Mouse (Mus musculus): ENCODE results near the gene Dock3. TPM values are rescaled to one million over a fixed set of nuclear protein-coding genes. Genes with fewer than 3 reads are reported as not detected.
A peak's percentile ranks its signal among the peaks of the same experiment; 100 is the strongest.

Gene Dock3
- polyA plus RNA-seq, 1 experiment = 0.45 TPM

GRCm38 (mm10) chr9:106913759-106914158 lies 317.9 kb downstream of the Dock3 start:
- no peak overlapping the region for H3K4me3 ChIP-seq (ENCODE audit: insufficient read depth, low read depth, low read length)
- no peaks in the 10 kb centered on the region for H3K36me3 ChIP-seq (ENCODE audit: control insufficient read depth, insufficient read depth, low read length)
- peak; percentile 38 for DNase-seq
- 3% methylated on average over 1 of the region's 1 CpGs for WGBS
- no peaks in the 10 kb centered on the region for H3K27me3 ChIP-seq (replicated peaks; ENCODE audit: control insufficient read depth, insufficient read depth, low read length)
- no peaks in the 10 kb centered on the region for H3K4me1 ChIP-seq (ENCODE audit: control insufficient read depth, insufficient read depth, low read length)
- H3K27ac ChIP-seq (ENCODE audit: insufficient read depth, low read depth, low read length) = no peak overlapping the region
- TF ChIP-seq POLR2A (IDR thresholded peaks at IDR 0.05; ENCODE audit: low read depth, low read length) = no peak
- TF ChIP-seq CTCF (conservative IDR thresholded peaks at IDR 0.05; ENCODE audit: insufficient read depth, insufficient read length, low read depth, low read length) = no peak

DNA sequence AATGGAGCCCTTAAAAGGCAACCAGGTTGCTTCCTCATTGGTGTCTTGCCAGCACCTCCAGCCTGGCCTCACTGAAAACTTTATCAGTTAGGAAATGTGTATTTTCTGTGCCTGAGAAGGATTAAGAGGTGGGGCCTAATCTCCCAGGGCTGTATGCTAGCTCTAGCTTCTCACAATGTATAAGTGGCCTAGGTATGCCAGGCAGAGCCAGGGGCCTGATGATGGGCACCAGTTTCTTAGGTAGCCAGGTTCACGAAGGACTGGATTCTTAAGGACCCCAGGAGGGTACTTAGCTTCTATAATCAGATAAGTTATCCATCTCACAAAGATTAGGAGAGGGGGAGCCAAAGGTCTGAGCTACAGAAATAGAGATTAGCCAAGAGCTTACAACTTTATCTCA lies 320.1 kb downstream of the Dock3 start:
- H3K27me3 ChIP-seq (replicated peaks; ENCODE audit: control insufficient read depth, insufficient read depth, low read length) = no peaks in the 10 kb centered on the region
- no peak for DNase-seq
- TF ChIP-seq CTCF (conservative IDR thresholded peaks at IDR 0.05; ENCODE audit: insufficient read depth, insufficient read length, low read depth, low read length) (no peak), POLR2A (IDR thresholded peaks at IDR 0.05; ENCODE audit: low read depth, low read length) (no peak)
- 89% methylated on average over 1 of the region's 1 CpGs for WGBS
- no peak overlapping the region for H3K4me3 ChIP-seq (ENCODE audit: insufficient read depth, low read depth, low read length)
- H3K27ac ChIP-seq (ENCODE audit: insufficient read depth, low read depth, low read length) = no peak overlapping the region
- no peaks in the 10 kb centered on the region for H3K4me1 ChIP-seq (ENCODE audit: control insufficient read depth, insufficient read depth, low read length)
- H3K36me3 ChIP-seq (ENCODE audit: control insufficient read depth, insufficient read depth, low read length) = no peaks in the 10 kb centered on the region

DNA sequence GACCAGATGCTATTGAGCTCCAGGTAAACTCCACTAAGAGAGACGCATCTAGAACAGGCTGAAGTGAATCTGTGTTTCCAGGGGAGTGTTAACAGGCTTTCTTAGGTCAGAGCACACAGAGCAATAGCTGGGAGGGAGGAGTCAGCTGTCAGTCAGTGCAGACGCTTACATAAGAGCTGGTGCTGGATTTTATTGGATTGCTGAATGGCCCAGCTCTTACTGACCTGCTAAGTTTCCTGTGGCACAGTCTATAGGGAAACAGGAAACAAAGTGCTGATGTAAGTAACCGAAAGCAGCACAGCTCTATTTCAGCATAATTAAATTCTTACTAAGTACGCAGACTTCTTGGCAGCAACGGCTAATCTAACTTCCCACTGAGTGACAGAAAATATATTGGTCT lies 323.0 kb downstream of the Dock3 start:
- Histone ChIP-seq H3K27me3 (replicated peaks; ENCODE audit: control insufficient read depth, insufficient read depth, low read length) (no peaks in the 10 kb centered on the region; the same call in 1 of the 2 replicates), H3K4me1 (ENCODE audit: control insufficient read depth, insufficient read depth, low read length) (no peaks in the 10 kb centered on the region), H3K4me3 (ENCODE audit: insufficient read depth, low read depth, low read length) (no peak overlapping the region), H3K36me3 (ENCODE audit: control insufficient read depth, insufficient read depth, low read length) (no peaks in the 10 kb centered on the region), H3K27ac (ENCODE audit: insufficient read depth, low read depth, low read length) (no peak overlapping the region)
- no peak for TF ChIP-seq POLR2A (IDR thresholded peaks at IDR 0.05; ENCODE audit: low read depth, low read length)
- no peak for TF ChIP-seq CTCF (conservative IDR thresholded peaks at IDR 0.05; ENCODE audit: insufficient read depth, insufficient read length, low read depth, low read length)
- 30% methylated on average over 5 of the region's 5 CpGs for WGBS
- DNase-seq = no peak

DNA sequence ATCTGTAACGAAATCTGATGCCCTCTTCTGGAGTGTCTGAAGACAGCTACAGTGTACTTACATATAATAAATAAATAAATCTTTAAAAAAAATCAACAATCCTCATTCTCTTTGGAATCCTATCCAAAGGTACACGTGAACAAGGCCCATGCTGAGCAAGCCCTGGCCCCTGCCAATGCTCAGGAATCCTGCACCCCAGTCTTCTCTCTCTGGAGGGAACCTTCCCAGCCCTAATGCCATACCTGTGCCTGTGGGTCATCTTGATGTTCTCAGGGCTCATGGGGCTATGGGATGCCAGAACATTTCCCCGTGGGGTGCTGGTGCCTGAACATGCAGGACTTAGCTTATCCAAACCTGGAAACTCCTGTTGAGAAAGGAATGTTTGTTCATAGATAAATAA lies 323.5 kb downstream of the Dock3 start:
- TF ChIP-seq POLR2A (IDR thresholded peaks at IDR 0.05; ENCODE audit: low read depth, low read length) (no peak), CTCF (conservative IDR thresholded peaks at IDR 0.05; ENCODE audit: insufficient read depth, insufficient read length, low read depth, low read length) (no peak)
- no peak for DNase-seq
- 91% methylated on average over 3 of the region's 3 CpGs for WGBS
- no peak overlapping the region for H3K4me3 ChIP-seq (ENCODE audit: insufficient read depth, low read depth, low read length)
- H3K27me3 ChIP-seq (replicated peaks; ENCODE audit: control insufficient read depth, insufficient read depth, low read length) = no peaks in the 10 kb centered on the region; the same call in 1 of the 2 replicates
- H3K36me3 ChIP-seq (ENCODE audit: control insufficient read depth, insufficient read depth, low read length) = no peaks in the 10 kb centered on the region
- H3K4me1 ChIP-seq (ENCODE audit: control insufficient read depth, insufficient read depth, low read length) = no peaks in the 10 kb centered on the region
- no peak overlapping the region for H3K27ac ChIP-seq (ENCODE audit: insufficient read depth, low read depth, low read length)

DNA sequence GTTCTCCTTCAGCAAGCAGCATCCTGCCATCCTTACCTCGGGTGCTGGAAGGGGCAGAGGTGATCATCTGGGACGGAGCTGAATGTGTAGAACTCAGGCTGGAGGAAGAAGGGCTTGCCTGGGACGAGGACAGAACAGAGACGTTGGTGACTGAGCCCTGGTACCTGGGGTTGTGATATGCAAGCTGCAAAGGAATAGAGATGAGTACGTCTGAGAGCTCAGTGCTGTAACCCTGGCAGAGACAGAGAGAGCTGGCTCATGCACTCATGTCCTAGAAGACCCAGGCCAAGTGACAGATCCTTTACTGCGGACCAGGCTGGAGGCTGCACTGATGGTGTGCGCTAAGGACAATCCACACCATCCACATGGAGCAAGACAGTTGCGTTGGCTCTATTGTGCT lies 325.1 kb downstream of the Dock3 start:
- Histone ChIP-seq H3K4me1 (ENCODE audit: control insufficient read depth, insufficient read depth, low read length) (no peaks in the 10 kb centered on the region), H3K36me3 (ENCODE audit: control insufficient read depth, insufficient read depth, low read length) (no peaks in the 10 kb centered on the region), H3K27me3 (replicated peaks; ENCODE audit: control insufficient read depth, insufficient read depth, low read length) (no peaks in the 10 kb centered on the region; the same call in 1 of the 2 replicates), H3K4me3 (ENCODE audit: insufficient read depth, low read depth, low read length) (no peak overlapping the region), H3K27ac (ENCODE audit: insufficient read depth, low read depth, low read length) (no peak overlapping the region)
- DNase-seq = no peak
- WGBS = 88% methylated on average over 8 of the region's 8 CpGs
- TF ChIP-seq CTCF (conservative IDR thresholded peaks at IDR 0.05; ENCODE audit: insufficient read depth, insufficient read length, low read depth, low read length) = no peak
- no peak for TF ChIP-seq POLR2A (IDR thresholded peaks at IDR 0.05; ENCODE audit: low read depth, low read length)

GRCm38 (mm10) chr9:106903791-106904134 lies 327.9 kb downstream of the Dock3 start:
- WGBS = 10% methylated on average over 1 of the region's 1 CpGs
- Histone ChIP-seq H3K27me3 (replicated peaks; ENCODE audit: control insufficient read depth, insufficient read depth, low read length) (no peaks in the 10 kb centered on the region; the same call in 1 of the 2 replicates), H3K4me1 (ENCODE audit: control insufficient read depth, insufficient read depth, low read length) (no peaks in the 10 kb centered on the region), H3K36me3 (ENCODE audit: control insufficient read depth, insufficient read depth, low read length) (no peaks in the 10 kb centered on the region), H3K4me3 (ENCODE audit: insufficient read depth, low read depth, low read length) (no peak overlapping the region), H3K27ac (ENCODE audit: insufficient read depth, low read depth, low read length) (no peak overlapping the region)
- DNase-seq = peak; percentile 68
- TF ChIP-seq POLR2A (IDR thresholded peaks at IDR 0.05; ENCODE audit: low read depth, low read length) (no peak), CTCF (conservative IDR thresholded peaks at IDR 0.05; ENCODE audit: insufficient read depth, insufficient read length, low read depth, low read length) (peak; percentile 28; the same call in 1 of the 2 replicates)

DNA sequence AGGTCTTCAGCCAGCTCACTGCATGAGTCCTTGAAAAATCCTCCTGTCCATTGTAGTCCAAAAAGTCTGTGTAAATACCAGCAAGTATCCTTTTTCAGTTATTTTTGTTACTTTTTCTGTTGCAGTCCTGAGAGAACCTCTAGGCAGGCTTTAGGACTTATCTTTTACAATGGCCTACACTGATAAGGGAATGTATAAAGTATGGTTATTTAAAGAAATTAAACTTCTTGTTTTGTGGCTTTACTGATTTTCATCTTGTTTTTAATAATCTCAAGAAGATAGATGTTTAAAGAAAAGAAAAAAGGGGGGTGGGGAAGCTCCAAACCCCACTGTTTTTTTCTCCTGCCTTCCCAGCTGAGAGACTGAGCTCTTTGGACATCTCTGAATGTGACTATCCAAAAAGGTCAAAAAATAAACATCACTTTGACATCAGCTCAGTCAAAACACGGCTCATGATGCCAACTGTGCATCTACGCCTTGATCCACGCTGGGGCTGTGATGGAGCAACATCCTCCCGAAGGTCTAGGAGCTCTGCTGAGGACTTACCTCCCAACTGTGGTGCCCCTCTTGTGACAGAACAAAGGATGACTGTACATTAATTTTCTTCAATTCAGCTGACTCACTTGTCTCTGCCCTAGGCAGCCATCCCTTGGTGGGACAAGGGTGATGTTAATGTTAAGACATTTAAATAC lies 328.5 kb downstream of the Dock3 start:
- Histone ChIP-seq H3K4me1 (ENCODE audit: control insufficient read depth, insufficient read depth, low read length) (no peaks in the 10 kb centered on the region), H3K27me3 (replicated peaks; ENCODE audit: control insufficient read depth, insufficient read depth, low read length) (no peaks in the 10 kb centered on the region; the same call in 1 of the 2 replicates), H3K36me3 (ENCODE audit: control insufficient read depth, insufficient read depth, low read length) (no peaks in the 10 kb centered on the region), H3K27ac (ENCODE audit: insufficient read depth, low read depth, low read length) (no peak overlapping the region), H3K4me3 (ENCODE audit: insufficient read depth, low read depth, low read length) (no peak overlapping the region)
- WGBS = 76% methylated on average over 4 of the region's 4 CpGs
- TF ChIP-seq POLR2A (IDR thresholded peaks at IDR 0.05; ENCODE audit: low read depth, low read length) (no peak), CTCF (conservative IDR thresholded peaks at IDR 0.05; ENCODE audit: insufficient read depth, insufficient read length, low read depth, low read length) (no peak)
- DNase-seq = no peak
